Mouse (Mus musculus): ENCODE data around the gene Tmem220.

- TF ChIP-seq CTCF (IDR thresholded peaks at IDR 0.05; ENCODE audit: extremely low read depth, insufficient read depth, insufficient read length, insufficient replicate concordance) (no peak), POLR2A (IDR thresholded peaks at IDR 0.05; ENCODE audit: low read depth, low read length) (no peak)
Measured at GRCm38 (mm10) chr11:67079740-67080139, 54.8 kb downstream of the Tmem220 start.

Data from spleen, adult 2 months (tissue).